Mouse (Mus musculus): ENCODE measurements around the gene Kmt5a. TPM values are rescaled to one million over a fixed set of nuclear protein-coding genes. Genes with fewer than 3 reads are reported as not detected.

Kmt5a gene
- total RNA-seq (2021), result 10 to 100 TPM; 48.1 to 60.6 TPM
- long read RNA-seq, experiment 1, transcript Kmt5a-202 (7 exons, 1,425 nt), result major isoform, 26 of 46 reads
- long read RNA-seq, experiment 1, partial matches to known transcripts, result 8 of 46 reads
- long read RNA-seq, experiment 1, other reads (novel, unspliced or antisense), result 6 of 46 reads
- long read RNA-seq, experiment 2, transcript Kmt5a-202 (7 exons, 1,425 nt), result major isoform, 39 of 56 reads
- long read RNA-seq, experiment 2, partial matches to known transcripts, result 7 of 56 reads
- long read RNA-seq, experiment 2, other reads (novel, unspliced or antisense), result 3 of 56 reads

DNA sequence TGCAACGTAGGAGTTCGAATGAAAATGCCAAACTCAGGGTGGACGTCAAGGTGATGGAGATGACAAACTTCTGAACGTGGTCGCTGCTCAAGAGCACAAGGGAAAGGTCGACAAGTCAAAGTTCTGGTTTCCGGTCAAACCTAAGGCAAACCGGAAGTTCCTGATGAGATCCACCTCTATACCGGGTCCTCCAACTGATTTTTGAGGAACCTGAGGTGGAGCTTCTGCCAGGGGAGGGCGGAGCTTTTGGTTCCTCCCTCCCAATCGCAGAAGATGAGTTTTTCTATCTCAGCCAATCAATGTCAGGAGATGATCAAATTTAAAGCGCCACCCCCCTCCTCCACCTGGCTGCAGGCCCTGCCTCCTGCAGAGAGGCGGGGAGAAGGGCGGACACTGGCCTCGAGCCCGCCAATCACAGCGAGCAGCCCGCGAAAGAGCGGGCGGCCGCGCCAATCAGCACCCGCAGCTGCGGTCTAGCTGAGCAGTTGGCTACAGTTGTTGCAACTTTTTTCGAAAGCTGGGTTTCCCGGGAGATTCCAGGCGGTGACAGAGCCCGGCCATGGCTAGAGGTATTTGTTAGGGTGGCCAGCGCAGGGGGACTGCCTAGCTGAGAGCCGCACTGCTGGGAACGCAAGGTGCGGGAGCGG, at the start of gene Kmt5a:
TSS of gene Kmt5a (plus strand) at position 484 of the 647 bp plus-strand sequence.
- peak; percentile 93 to 96 for DNase-seq (ENCODE audit: low spot score in 2 of 2)

DNA sequence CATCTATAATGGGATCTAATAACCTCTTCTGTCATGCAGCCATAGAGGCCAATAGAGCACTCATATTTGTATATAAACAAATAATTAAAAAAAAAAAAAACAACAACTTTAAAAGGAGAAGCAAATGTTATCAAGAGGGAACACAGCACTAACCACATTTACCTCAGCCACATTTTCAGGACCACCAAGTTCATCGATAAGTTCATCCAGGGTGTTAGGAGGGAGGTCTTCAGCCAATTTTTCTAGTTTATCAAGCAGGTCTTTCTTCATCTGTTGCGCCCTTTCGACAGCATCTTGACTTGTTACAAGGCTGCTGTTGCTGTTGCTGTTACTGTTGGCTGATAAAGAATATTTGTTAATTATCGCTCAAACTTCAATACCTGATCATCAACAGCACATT, 47.3 kb upstream of the Kmt5a start:
- no peak for DNase-seq (ENCODE audit: low spot score in 2 of 2)

DNA sequence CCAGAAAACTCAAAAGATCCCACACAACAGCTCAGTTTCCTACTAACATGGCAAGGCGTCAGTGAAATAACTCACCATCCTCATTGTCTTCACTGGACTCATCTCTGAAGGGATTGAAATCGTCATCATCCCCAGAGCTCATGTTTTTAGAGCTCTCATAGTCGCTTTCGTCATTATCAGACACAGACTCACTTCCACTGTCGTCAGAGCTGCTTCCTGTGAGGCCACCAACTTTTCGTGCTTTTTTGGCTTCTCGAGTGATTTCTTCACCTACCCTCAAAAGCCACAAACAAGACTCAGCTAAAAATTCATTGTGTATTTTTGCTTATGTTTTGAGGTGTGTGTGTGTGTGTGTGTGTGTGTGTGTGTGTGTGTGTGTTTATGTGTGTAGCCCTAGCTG, 46.0 kb upstream of the Kmt5a start:
- no peak for DNase-seq (ENCODE audit: low spot score in 2 of 2)

DNA sequence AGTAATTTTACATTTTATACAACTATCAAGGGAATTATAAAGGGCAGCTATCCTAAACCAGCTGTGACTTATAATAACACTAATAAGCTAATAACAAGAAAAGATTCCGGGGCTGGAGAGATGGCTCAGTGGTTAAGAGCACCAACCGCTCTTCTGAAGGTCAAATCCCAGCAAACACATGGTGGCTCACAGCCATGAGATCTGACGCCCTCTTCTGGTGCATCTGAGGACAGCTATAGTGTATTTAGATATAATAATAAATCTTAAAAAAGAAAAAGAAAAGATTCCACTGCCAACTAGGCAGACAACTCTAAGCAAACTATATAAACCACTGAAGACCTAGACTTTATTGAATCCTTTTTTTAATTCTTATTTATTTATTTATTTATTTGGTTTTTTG, 28.9 kb upstream of the Kmt5a start:
- no peak for DNase-seq (ENCODE audit: low spot score in 2 of 2)

DNA sequence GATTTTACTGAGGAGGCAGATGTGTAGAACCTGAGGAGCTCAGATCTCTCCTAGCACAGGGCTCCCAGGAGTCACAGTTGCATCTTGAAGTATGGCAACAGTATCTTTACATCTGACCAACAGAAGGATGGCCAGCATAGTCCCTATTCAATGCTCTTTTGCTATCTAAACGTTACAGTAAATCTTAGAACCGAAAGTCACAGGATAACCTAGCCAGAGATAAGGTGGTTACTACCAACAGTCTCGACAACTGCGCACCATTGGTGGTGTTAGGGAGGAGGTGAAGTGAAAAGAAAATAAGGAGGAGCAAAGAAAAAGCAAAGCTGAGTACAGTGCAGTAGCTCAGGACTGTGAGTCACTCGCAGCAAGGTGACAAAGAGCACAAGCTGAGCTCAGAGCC, 27.6 kb upstream of the Kmt5a start:
- DNase-seq (ENCODE audit: low spot score in 2 of 2), result no peak

DNA sequence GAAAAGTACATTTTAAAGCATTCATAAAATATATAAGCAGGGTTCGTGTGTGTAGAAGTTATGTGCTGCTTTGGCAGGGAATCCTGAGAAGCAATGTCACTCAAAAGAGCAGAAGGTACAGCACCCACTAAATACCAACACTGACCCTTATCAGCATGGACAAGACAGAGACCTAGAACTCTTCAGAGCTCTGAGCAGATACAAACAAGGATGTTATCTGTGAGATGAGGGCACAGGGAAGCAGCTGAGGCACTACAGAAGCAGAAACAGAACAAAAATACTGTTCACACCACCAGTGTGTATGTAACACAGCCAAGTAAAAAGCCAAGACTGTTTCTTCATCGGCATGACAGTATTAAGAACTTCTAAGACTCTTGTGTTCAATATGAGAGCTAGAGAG, 20.8 kb upstream of the Kmt5a start:
- no peak for DNase-seq (ENCODE audit: low spot score in 2 of 2)

DNA sequence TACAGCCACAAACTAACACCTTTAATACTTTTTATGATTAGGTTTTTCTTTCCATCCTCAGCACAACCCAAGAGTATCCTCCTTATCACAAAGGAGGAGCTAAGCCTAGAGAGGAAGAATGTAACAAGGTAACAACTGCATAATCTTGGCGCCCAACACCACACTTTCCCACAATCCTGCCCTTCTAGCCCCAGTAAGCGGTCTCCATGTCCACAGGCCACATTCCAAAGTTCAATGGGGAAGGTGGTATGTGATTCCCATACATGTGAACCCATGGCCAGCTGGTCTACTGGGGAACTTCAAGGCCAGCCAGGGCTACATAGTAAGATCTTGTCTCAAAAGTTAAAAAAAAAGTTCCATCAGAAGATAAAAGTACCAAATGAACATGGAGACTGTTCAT, 17.9 kb upstream of the Kmt5a start:
- DNase-seq (ENCODE audit: low spot score in 2 of 2), result no peak

DNA sequence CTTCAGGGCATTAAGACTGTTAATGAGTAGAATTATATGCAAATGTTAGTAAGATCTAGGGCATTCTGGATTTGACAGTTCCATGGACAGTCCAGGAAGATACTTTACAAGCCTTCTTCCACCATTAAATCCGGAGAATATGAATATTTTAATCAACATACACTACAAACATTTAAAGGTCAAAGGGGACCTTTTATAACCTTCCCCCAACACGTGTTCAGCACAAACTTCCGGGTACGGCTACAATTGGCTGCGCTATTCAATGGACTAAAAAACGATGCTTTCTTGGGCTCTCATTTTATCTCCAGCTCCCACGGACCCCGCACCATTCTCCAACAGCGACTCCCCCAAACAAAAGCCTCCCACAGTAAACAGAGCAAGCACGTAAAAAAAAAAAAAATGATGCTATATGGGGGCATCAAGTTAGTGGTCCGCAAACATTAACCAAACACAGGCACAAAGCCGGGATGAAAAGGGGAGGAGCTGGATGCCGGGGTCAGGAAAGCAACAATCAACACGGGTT, 15.5 kb upstream of the Kmt5a start:
- no peak for DNase-seq (ENCODE audit: low spot score in 2 of 2)

DNA sequence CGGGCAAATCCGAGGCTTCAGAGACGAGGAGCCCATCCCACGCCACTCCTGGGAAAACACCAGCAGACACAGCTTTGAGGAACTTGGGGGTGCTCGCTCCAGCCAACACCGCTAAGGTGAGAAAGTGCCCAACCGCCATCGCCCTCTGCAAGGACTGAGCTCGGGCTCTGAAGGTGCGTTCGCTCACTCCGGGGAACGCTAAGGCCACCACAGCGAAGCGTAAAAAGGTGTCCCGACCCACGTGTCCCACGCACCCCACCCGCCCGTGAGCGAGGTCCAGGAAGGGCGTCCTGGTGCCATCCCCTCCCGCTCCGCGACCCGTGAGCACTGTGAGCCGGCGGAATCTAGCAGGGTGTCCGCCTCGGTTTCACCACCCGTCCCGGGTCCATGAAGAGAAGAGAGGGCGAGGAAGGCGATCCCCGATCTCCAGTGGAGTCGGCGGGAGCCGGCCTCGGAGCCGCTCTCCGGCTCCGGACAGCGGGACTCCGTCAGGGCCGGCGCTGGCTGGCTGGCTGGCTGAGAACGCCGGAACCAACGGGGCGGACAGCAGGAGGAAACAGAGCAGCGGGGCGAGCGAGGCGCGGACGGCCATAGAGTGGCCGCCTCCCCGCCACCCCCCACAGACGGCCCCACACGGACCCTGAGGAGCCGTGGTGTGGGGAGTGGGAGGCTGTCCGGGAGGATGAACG, 14.9 kb upstream of the Kmt5a start:
- peak; percentile 28 to 31 for DNase-seq (ENCODE audit: low spot score in 2 of 2)

DNA sequence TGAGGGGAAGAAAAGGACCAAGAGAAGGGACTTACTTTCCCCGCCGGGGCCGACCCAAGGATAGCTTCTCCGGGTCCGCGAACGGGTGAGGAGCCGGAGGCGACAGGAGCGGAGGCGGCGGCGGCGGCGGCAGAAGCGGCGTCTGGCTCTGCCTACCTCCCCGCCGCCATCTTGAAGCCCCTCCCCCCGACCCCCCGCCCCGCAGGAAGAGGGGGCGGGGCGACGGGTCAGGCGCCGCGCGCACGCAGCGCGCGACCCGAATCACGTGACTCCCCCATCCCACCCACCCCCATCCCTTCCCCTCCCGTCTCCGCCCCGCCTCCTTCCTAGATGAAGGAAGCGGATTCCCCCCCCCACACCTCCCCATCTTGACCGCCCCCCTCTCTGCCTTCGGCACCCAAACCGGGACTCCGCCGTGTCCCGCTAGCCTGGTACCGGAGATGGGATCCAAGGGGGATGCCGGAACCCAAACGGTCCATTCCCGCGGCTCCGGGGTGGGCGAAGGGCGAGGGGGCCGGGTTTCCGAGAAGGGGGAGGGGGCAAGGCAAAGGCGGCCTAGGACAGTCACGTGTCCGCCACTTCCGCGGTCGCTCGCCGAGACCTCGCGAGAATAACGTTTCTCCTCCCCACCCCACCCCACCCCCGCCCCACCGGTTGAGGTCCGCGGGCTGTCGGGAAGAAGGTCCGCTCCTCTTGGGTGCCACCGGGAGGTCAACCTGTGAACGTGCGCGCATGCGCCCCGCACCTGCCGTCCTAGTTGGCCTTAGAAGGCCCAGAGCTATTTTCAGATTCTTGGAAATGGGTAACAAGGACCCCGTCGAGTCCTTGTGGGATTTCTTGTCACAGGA, 14.1 kb upstream of the Kmt5a start, which contains the start of gene Sbno1:
TSS of gene Sbno1 (minus strand) at position 590 of the 848 bp plus-strand sequence.
- peak; percentile 92 for DNase-seq (ENCODE audit: low spot score in 2 of 2)

DNA sequence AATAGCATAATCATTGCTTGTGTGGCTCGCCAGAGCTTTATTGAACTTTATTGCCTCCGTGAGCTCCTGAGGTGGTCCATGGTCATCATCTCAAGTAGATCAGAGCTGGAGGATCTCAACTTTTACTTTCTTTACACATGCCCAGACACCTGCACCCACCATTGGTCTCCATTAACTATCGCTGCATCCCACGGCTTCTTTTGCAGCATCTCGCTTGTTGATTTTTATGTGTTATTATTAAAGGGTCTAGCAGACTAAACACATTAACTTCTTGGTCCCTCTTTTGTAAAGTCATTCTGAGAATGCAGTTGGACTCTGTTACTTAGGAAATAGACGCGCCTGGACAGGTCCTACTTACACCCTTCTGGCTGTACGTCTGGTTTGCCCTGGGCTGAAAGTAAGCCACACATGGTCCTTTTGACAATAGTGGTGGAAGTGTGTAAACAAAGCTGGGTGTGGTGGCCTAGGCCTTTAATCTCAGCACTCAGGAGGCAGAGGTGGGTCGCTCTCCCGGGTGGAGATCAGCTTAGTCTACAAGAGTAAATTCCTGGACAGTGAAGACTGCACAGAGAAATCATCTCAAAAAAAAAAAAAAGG, 13.2 kb upstream of the Kmt5a start:
- DNase-seq (ENCODE audit: low spot score in 2 of 2), result no peak

DNA sequence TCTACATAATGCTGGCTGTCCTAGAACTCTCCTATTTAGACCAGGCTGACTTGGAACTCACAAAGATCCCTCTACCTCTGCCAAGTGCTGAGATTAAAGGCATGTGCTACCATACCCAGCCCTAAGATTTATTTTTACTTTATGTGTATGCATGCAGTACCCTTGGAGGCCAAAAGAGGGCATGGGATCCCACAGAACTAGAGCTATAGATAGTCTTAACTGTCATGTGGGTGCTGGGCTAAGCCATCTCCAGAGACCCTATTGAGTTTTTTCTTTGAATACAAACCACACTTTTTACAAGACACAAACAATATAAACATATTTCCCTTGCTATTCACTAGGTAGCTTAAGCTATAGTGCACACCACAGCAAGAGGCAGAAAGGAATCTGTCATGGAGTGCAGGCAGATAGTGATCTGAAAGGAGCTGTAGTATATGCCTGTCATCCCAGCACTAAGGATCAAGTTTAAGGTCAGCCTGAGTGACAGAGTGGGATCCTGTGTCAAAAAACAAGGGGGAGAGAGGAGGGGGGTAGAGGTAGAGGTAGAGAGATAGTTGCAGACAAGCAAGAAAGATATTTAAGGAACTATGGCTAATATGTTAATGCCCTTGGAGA, 7.2 kb upstream of the Kmt5a start:
- DNase-seq (ENCODE audit: low spot score in 2 of 2), result peak in 1 of 2 experiments; percentile 85

DNA sequence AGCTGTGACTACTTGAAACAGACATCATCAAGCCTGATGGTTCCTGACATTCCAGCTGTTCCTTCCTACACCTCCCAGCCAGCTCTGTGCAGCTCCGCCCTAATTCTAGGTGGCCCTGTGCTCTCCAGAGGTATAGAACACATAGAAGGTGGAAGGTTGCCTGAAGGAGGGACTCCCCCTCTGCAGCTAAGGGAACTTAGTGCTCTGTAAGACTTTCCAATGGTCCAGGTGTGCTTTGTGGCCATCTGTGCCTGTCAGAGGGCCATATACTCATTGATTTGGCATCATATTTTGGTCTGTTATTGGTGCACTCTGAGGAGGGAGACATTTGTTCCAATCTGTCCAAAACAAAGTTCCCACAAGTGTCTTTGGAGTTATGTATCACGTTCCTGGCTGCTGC, 6.7 kb upstream of the Kmt5a start:
- no peak for DNase-seq (ENCODE audit: low spot score in 2 of 2)

DNA sequence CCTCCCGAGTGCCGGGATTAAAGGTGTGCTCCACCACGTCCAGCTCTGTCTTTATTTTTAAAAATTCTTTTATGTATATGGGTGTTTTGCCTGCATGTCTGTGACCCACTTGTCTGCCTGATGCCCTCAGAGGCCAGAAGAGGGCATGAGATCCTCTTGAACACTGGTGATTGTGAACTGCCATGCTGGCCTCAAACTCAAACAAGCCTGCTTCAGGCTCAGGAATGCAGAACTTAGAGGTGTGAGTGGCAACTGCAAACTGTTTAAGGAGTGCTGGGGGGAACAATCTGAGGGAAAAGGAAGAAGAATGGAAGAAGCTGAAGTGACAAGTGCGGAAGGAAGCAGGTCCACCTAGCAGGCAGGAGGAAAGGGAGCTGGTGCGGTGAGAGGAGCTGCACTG, 1.5 kb upstream of the Kmt5a start:
- DNase-seq (ENCODE audit: low spot score in 2 of 2), result no peak

DNA sequence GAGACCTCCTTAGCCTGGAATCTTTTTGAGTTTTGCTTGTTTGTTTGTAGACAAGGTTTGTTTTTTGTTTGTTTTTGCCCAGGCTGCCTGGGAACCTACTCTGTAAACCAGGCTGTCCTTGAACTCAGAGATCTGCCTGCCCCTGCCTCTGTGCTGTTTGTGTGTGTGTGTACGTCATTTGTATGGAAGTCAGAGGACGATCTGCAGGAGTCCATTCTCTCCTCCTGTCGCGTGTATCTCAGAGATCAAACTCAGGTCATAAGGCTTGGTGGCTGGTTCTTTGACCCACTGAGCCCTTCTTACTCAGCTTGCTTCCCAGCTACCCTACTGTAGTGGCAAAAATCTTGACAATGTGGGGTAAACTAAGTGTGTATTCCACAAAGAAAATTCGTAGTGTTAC, 984 bp upstream of the Kmt5a start:
- no peak for DNase-seq (ENCODE audit: low spot score in 2 of 2)

DNA sequence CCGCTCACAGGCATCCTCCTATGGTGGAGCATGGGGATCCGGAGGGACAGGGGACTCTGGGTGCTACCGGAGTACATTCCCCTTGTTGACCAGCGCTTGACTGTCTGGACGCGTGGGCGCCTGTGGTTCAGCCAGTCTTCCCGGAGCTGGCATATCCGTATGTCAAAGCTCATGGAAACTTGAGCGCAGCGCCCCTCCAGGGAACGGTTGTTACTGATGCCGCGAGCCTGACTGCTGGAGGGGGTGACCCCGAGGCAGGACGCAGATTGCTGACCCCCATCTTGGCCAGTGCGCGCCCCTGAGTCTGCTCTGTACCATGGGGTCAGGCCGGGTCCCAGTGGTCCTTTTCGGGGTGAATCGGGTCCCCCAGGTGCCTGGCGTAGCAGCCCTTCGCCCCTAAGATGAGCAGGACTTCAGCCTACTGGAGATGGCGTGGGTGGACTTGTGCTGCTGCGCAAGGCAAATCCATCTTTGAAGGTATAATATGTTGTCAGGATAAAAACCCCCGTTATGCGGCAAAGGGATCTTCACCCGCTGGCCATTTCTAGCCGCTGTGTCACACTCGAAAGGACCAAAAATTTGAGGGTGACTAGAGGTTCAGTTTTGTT, 468 bp downstream of the Kmt5a start:
- DNase-seq (ENCODE audit: low spot score in 2 of 2), result no peak

DNA sequence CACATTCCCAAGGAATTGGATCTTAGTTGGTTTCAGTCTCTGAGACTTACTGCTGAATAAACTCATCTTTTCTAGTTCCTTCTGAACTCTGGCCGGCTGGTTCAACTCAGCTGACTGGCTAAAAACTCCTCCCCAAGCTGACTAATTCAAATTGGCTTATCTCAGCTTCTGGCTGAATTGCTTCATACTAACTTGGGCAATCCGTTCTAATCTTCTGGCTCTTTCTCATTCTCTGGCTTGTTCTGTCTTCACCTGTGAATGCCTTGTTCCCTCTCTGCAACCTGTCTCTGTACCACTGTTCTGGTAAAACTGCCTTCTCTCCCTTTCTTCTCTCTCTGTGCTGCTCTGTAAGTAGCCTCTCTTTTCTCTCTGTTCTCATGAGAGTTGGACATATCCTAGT, 2.9 kb downstream of the Kmt5a start:
- DNase-seq (ENCODE audit: low spot score in 2 of 2), result no peak

DNA sequence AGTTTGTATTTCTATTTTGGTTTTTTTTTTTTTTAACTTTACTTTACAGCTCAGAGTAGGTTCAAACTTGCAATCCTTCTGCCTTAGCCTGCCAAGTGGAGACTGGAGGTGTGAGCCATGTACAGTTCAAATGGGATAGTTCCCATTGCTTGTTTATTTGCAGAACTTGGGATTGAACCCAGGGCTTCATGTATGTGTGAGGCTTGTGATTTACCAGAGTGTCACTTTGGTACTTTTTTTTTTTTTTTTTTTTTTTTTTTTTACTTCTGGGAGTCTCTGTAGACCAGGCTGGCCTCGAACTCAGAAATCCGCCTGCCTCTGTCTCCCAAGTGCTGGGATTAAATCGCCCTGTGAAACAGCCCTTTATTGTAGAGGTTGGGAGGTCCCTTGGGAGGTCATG, 4.5 kb downstream of the Kmt5a start:
- no peak for DNase-seq (ENCODE audit: low spot score in 2 of 2)

DNA sequence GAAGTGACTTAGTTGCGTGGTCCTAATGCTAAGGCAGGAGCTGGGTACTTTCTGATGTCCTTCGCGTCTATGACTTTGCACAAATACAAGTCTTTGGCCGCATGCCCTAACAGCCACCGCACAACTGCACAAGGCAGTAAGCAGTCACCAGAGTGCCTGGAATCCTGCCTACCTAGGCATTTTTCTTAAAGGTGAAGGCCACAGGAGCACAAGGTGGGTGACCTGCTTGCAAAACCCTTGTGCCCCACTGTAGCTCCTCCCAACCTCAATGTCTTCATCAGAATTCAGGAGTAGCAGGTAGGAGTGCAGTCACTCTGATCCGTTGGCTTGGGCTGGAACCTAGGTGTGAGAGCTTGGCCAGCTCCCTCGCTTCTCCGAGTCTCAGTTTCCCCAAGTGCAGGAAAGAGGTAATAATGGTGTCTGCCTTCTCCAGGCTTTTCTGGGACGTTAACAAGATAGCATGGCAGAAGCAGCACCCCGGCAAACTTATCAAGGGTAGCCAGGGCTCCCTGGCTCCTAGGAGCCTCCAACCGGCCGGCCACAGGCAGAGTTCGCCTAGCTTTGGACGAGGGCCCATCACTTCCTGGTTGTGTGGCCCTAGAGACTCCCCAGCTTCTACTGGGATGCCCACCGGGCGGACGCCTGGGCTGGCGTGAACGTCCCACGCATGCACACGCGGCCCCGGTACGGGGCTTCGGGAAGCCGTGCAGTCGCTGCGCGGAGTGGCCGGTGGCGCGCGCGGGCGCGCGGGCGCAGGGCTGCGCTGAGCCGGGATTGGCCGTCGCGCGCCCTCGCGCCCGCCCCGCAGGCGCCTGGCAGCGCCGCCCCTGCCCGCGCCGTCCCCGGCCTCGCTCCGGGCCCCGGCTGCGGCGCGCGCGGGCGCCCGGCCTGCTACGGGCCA, 5.2 kb downstream of the Kmt5a start:
- peak; percentile 66 to 67 for DNase-seq (ENCODE audit: low spot score in 2 of 2)
